Mouse (Mus musculus): Measurements from ENCODE around the gene Ifna16. TPM values are rescaled to one million over a fixed set of nuclear protein-coding genes. Genes with fewer than 3 reads are reported as not detected.
A peak's percentile ranks its signal among the peaks of the same experiment; 100 is the strongest.

Gene Ifna16
- total RNA-seq (2014; rRNA removed; ENCODE audit: low replicate concordance) (not detected in 2 replicates), polyA plus RNA-seq (2015; fragmentation: Nextera tagmentation; extraction: Ambion mirVana) (not detected in 2 replicates)

GRCm38 (mm10) chr4:88676824-88677223, at the start of gene Ifna16:
Gene Ifna16 (minus strand): TSS chr4:88676924.
- no peak within 1 kb of the TSS for H3K4me3 ChIP-seq (ENCODE audit: low read depth, low read length)
- no peaks in the 10 kb centered on the region for H3K36me3 ChIP-seq (replicated peaks; ENCODE audit: control insufficient read depth, insufficient read depth, low read length)
- no peaks in the 10 kb centered on the region for H3K27me3 ChIP-seq (ENCODE audit: control insufficient read depth, insufficient read depth, low read length)
- H3K4me1 ChIP-seq (ENCODE audit: control insufficient read depth, insufficient read depth), result no peaks in the 10 kb centered on the region
- no peak for ATAC-seq (ENCODE audit: insufficient read depth, low read depth)
- H3K9me3 ChIP-seq (replicated peaks; ENCODE audit: control insufficient read depth, low read length), result no peaks in the 10 kb centered on the region
- no peak for TF ChIP-seq EP300 (IDR thresholded peaks at IDR 0.05; ENCODE audit: low read depth)
- TF ChIP-seq CTCF (IDR thresholded peaks at IDR 0.05; ENCODE audit: low read depth), result no peak
- no peak within 1 kb of the TSS for H3K9ac ChIP-seq (replicated peaks; ENCODE audit: low read depth, low read length)
- H3K27ac ChIP-seq (ENCODE audit: low read depth), result no peak within 1 kb of the TSS
- WGBS, result 78% methylated on average over 1 of the region's 1 CpGs
- no peak for DNase-seq (ENCODE audit: low spot score)
- no peak within 1 kb of the TSS for H3K4me2 ChIP-seq (ENCODE audit: low read depth, low read length)

- Histone ChIP-seq H3K4me3 (ENCODE audit: low read depth, low read length) (no peak overlapping the region), H3K27me3 (ENCODE audit: control insufficient read depth, insufficient read depth, low read length) (no peaks in the 10 kb centered on the region), H3K4me1 (ENCODE audit: control insufficient read depth, insufficient read depth) (peaks cover 4% of the 10 kb centered on the region; the same call in 1 of the 2 replicates), H3K27ac (ENCODE audit: low read depth) (no peak overlapping the region), H3K9me3 (replicated peaks; ENCODE audit: control insufficient read depth, low read length) (no peaks in the 10 kb centered on the region), H3K36me3 (replicated peaks; ENCODE audit: control insufficient read depth, insufficient read depth, low read length) (peaks cover 5% of the 10 kb centered on the region), H3K9ac (replicated peaks; ENCODE audit: low read depth, low read length) (no peak overlapping the region), H3K4me2 (ENCODE audit: low read depth, low read length) (no peak overlapping the region)
- TF ChIP-seq EP300 (IDR thresholded peaks at IDR 0.05; ENCODE audit: low read depth) (no peak), CTCF (IDR thresholded peaks at IDR 0.05; ENCODE audit: low read depth) (no peak)
- DNase-seq (ENCODE audit: low spot score), result no peak
- ATAC-seq (ENCODE audit: insufficient read depth, low read depth), result no peak
- WGBS, result 63% methylated on average over 8 of the region's 8 CpGs
Measured at GRCm38 (mm10) chr4:88723497-88724090, 46.9 kb upstream of the Ifna16 start.

- Histone ChIP-seq H3K27ac (ENCODE audit: low read depth) (peak within 1 kb of the TSS; percentile 98), H3K4me2 (ENCODE audit: low read depth, low read length) (peak within 1 kb of the TSS; percentile 83), H3K4me1 (ENCODE audit: control insufficient read depth, insufficient read depth) (peaks cover 9% of the 10 kb centered on the region), H3K9ac (replicated peaks; ENCODE audit: low read depth, low read length) (peak within 1 kb of the TSS; percentile 98), H3K4me3 (ENCODE audit: low read depth, low read length) (peak within 1 kb of the TSS; percentile 85), H3K27me3 (ENCODE audit: control insufficient read depth, insufficient read depth, low read length) (no peaks in the 10 kb centered on the region), H3K9me3 (replicated peaks; ENCODE audit: control insufficient read depth, low read length) (no peaks in the 10 kb centered on the region), H3K36me3 (replicated peaks; ENCODE audit: control insufficient read depth, insufficient read depth, low read length) (peaks cover 8% of the 10 kb centered on the region)
- 0 out of 2 replicates have a peak, but pooled peaks have one; percentile 55 for TF ChIP-seq EP300 (IDR thresholded peaks at IDR 0.05; ENCODE audit: low read depth)
- no peak for TF ChIP-seq CTCF (IDR thresholded peaks at IDR 0.05; ENCODE audit: low read depth)
- WGBS, result under 1% methylated on average over 80 of the region's 82 CpGs
- DNase-seq (ENCODE audit: low spot score), result peak; percentile 97
- peak; percentile 98 for ATAC-seq (ENCODE audit: insufficient read depth, low read depth)
Measured at GRCm38 (mm10) chr4:88721791-88722721, 45.3 kb upstream of the Ifna16 start, which contains the start of the genes Gm26566 and Klhl9. Gene Gm26566 (plus strand): TSS chr4:88721805. Gene Klhl9 (minus strand): TSS chr4:88722465.

DNA sequence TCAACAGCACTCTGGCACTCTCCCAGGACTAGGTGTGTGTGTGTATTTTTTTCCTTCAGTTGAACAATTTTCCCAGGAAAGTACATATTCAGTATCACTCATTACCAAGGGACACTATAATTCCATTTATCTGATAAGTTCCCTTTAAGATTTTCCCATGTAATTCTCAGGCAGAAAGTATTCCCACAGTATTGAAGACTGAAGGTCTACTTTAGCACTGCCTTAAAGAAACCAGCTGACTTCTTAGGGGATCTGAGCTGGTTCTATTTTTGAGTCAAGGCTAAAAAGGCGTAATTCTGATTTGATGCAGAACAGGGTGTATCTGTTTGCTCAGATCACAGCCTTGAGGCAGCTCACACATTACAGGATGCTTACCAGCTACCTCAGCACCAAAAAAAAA, 42.0 kb upstream of the Ifna16 start:
- H3K4me2 ChIP-seq (ENCODE audit: low read depth, low read length), result peak overlapping the region; percentile 83
- no peaks in the 10 kb centered on the region for H3K27me3 ChIP-seq (ENCODE audit: control insufficient read depth, insufficient read depth, low read length)
- no peak for TF ChIP-seq CTCF (IDR thresholded peaks at IDR 0.05; ENCODE audit: low read depth)
- TF ChIP-seq EP300 (IDR thresholded peaks at IDR 0.05; ENCODE audit: low read depth), result no peak
- peak overlapping the region; percentile 85 for H3K4me3 ChIP-seq (ENCODE audit: low read depth, low read length)
- 10% methylated on average over 1 of the region's 1 CpGs for WGBS
- peaks cover 24% of the 10 kb centered on the region for H3K36me3 ChIP-seq (replicated peaks; ENCODE audit: control insufficient read depth, insufficient read depth, low read length)
- DNase-seq (ENCODE audit: low spot score), result no peak
- no peaks in the 10 kb centered on the region for H3K9me3 ChIP-seq (replicated peaks; ENCODE audit: control insufficient read depth, low read length)
- peak overlapping the region; percentile 13; the same call in 1 of the 2 replicates for H3K9ac ChIP-seq (replicated peaks; ENCODE audit: low read depth, low read length)
- no peak for ATAC-seq (ENCODE audit: insufficient read depth, low read depth)
- H3K27ac ChIP-seq (ENCODE audit: low read depth), result no peak overlapping the region
- peaks cover 14% of the 10 kb centered on the region for H3K4me1 ChIP-seq (ENCODE audit: control insufficient read depth, insufficient read depth)

DNA sequence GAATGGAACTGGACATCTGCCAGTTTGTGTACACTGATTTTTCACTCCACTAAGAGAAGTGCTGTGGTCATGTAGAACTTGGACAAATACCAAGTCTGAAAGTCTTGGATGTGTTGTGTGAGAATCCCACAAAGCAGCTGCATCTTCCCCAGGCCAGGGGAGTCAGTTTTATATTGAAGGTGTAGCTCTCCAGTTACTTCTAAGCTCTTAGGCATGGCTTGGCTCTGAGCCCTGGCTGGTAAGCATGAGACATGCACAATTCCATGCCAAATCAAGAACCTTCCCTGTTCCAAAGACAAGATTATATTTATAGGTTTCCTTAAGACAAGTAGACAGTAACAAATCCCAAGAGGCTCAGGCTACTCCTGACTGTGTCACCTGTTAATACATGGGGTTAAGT, 38.3 kb upstream of the Ifna16 start:
- H3K36me3 ChIP-seq (replicated peaks; ENCODE audit: control insufficient read depth, insufficient read depth, low read length), result peaks cover 20% of the 10 kb centered on the region
- no peak overlapping the region for H3K9ac ChIP-seq (replicated peaks; ENCODE audit: low read depth, low read length)
- H3K27me3 ChIP-seq (ENCODE audit: control insufficient read depth, insufficient read depth, low read length), result no peaks in the 10 kb centered on the region
- H3K4me2 ChIP-seq (ENCODE audit: low read depth, low read length), result no peak overlapping the region
- H3K4me1 ChIP-seq (ENCODE audit: control insufficient read depth, insufficient read depth), result peaks cover 11% of the 10 kb centered on the region
- ATAC-seq (ENCODE audit: insufficient read depth, low read depth) (no peak), DNase-seq (ENCODE audit: low spot score) (no peak)
- H3K27ac ChIP-seq (ENCODE audit: low read depth), result no peak overlapping the region
- TF ChIP-seq CTCF (IDR thresholded peaks at IDR 0.05; ENCODE audit: low read depth), result no peak
- no peak for TF ChIP-seq EP300 (IDR thresholded peaks at IDR 0.05; ENCODE audit: low read depth)
- H3K4me3 ChIP-seq (ENCODE audit: low read depth, low read length), result no peak overlapping the region
- no peaks in the 10 kb centered on the region for H3K9me3 ChIP-seq (replicated peaks; ENCODE audit: control insufficient read depth, low read length)
